Mouse (Mus musculus) small intestine, adult 2 months (tissue): Measurements from ENCODE around the gene Myg1. TPM values are rescaled to one million over a fixed set of nuclear protein-coding genes. Genes with fewer than 3 reads are reported as not detected.

Source experiments
- H3K27ac ChIP-seq: fragments of 200-500 bp; 2 replicates; pipeline ENCODE4 v1.5.1; 2012; ENCODE audit warnings: low read depth, low read length, control low read depth, inconsistent platforms; ENCODE audit not compliant: insufficient read depth
- H3K27me3 ChIP-seq: fragments of 200-500 bp; 2 replicates; pipeline ENCODE4 v1.6.1; 2012; ENCODE audit warnings: mild to moderate bottlenecking, moderate library complexity, low read length, inconsistent platforms; ENCODE audit not compliant: control insufficient read depth, insufficient read depth
- H3K36me3 ChIP-seq: fragments of 200-500 bp; 2 replicates; pipeline ENCODE4 v1.6.1; 2012; ENCODE audit warnings: mild to moderate bottlenecking, low read length, control low read depth, inconsistent platforms; ENCODE audit not compliant: control insufficient read depth, insufficient read depth
- H3K4me1 ChIP-seq: fragments of 200-500 bp; 2 replicates; pipeline ENCODE4 v1.6.1; 2012; ENCODE audit warnings: low read length, inconsistent platforms, mixed read lengths; ENCODE audit not compliant: control insufficient read depth, insufficient read depth, insufficient read length
- H3K4me3 ChIP-seq: fragments of 200-500 bp; 2 replicates; pipeline ENCODE4 v1.5.1; 2012; ENCODE audit warnings: low read depth, mild to moderate bottlenecking, control low read depth, inconsistent platforms, low read length, moderate library complexity
- CTCF ChIP-seq: fragments of 200-500 bp; IDR thresholded peaks from 2 replicates; pipeline ENCODE4 v1.5.1; 2012; ENCODE audit warnings: low read depth, mild to moderate bottlenecking, control low read depth, inconsistent platforms, low read length, moderate library complexity, mixed read lengths; ENCODE audit not compliant: insufficient replicate concordance, insufficient read length; ENCODE audit errors: extremely low read depth
- POLR2A ChIP-seq: fragments of 200-500 bp; IDR thresholded peaks from 2 replicates; pipeline ENCODE4 v1.6.1; 2012; ENCODE audit warnings: low read depth, mild to moderate bottlenecking, control low read depth, inconsistent platforms, low read length, moderate library complexity
- WGBS: fragments of 180-500 bp; shearing (Covaris S2); methylation state at CpG from one replicate; pipeline ENCODE4 v1.1.7; 2018; 5-methylcytosine and 5-hydroxymethylcytosine counted together
- polyA plus RNA-seq: library from polyadenylated mRNA; depleted of rRNA; stranded (reverse); fragments of >200 nt; gene quantifications from 2 replicates; pipeline ENCODE4 v1.2.3, GENCODE M21; 2012

Gene Myg1
- polyA plus RNA-seq, 1 experiment: 30.0 TPM

DNA sequence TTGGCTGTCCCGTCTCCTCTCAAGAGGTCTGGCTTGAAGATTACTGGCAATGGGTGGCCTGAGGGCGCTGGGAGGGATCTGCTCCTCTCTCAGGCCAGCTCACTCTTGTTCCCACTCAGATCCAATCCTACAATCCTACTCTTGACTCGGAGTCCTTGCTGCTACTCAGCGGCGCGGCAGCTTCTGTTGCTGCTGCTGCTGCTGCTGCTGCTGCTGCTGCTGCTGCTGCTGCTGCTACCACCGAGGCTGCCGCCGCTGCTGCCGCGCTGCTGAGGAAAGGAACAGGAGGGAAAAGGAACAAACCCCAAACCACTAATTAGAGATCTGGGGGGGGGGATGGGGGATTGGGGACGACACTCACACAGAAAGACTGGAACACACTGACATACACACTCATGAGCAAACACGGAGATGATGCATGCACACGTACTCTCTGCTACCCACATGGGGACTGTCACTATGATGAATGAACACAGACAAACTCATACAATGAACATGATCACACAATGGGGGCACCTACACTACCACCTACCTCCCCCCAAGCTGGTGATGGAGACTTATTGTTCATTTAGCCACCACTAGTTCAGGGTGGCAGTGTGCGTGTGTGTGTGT is 35.3 kb downstream of the Myg1 start, which contains the start of gene Sp7:
Gene Sp7 (minus strand): TSS at position 450 of the 612 bp plus-strand sequence.
- no peak within 1 kb of the TSS for H3K4me3 ChIP-seq
- no peak within 1 kb of the TSS for H3K27ac ChIP-seq
- TF ChIP-seq CTCF (no peak), POLR2A (no peak)
- no peaks in the 10 kb centered on the region for H3K4me1 ChIP-seq
- peaks cover 33% of the 10 kb centered on the region for H3K27me3 ChIP-seq
- 9% methylated on average over 15 of the region's 15 CpGs for WGBS
- H3K36me3 ChIP-seq: no peaks in the 10 kb centered on the region

GRCm38 (mm10) chr15:102369972-102370371 is 38.5 kb downstream of the Myg1 start:
- Histone ChIP-seq H3K4me1 (no peaks in the 10 kb centered on the region), H3K36me3 (no peaks in the 10 kb centered on the region), H3K27ac (no peak overlapping the region), H3K27me3 (peaks cover 19% of the 10 kb centered on the region), H3K4me3 (no peak overlapping the region)
- TF ChIP-seq CTCF (no peak), POLR2A (no peak)
- WGBS: 14% methylated on average over 13 of the region's 13 CpGs

- H3K4me1 ChIP-seq: no peaks in the 10 kb centered on the region
- TF ChIP-seq POLR2A (no peak), CTCF (no peak)
- WGBS: 27% methylated on average over 10 of the region's 10 CpGs
- H3K4me3 ChIP-seq: no peak overlapping the region
- H3K27ac ChIP-seq: no peak overlapping the region
- peaks cover 18% of the 10 kb centered on the region for H3K27me3 ChIP-seq
- no peaks in the 10 kb centered on the region for H3K36me3 ChIP-seq
Observed at GRCm38 (mm10) chr15:102370727-102371126, 39.2 kb downstream of the Myg1 start.

DNA sequence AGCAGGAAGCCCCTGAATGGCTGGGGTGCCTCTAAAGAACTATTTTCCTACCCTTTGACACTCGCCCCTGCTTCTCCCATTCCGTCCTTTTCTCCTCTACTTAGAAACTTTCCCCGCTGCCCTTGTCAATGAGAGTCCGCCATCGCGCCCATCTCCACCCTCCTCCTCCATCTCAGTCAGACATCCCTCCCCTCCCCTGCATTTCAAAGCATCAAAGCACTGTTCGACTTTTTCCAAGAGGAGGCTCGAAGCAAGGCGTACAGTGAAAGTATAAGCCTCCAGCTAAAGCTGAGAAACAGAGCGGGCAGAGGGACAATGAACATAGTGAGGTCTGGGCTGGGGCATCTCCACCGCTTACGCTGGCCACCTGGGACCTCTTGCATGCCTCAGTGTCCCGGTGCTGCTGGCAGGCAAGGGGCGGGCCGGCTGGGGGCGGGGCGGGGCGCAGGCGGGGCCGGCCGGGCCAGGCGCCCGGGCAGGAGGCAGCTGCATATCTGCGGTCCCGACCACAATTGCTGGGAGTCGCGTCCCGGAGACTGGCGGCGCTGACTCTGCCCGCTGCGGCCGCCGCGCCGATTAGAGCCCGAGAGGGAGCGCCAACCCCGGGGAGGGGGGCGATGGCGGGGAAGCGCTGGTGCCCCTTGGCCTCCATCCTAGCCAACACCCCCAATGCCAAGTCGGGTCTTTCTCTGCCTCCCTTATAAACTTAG is 45.1 kb downstream of the Myg1 start:
- Histone ChIP-seq H3K27ac (peak overlapping the region; percentile 24), H3K4me1 (no peaks in the 10 kb centered on the region), H3K4me3 (peak overlapping the region; percentile 70), H3K36me3 (no peaks in the 10 kb centered on the region), H3K27me3 (no peaks in the 10 kb centered on the region)
- 3% methylated on average over 43 of the region's 43 CpGs for WGBS
- TF ChIP-seq CTCF: no peak

GRCm38 (mm10) chr15:102377163-102377543 is 45.6 kb downstream of the Myg1 start:
- Histone ChIP-seq H3K4me1 (peaks cover 3% of the 10 kb centered on the region), H3K27ac (peak overlapping the region; percentile 24), H3K4me3 (peak overlapping the region; percentile 70), H3K36me3 (no peaks in the 10 kb centered on the region), H3K27me3 (no peaks in the 10 kb centered on the region)
- WGBS: under 1% methylated on average over 7 of the region's 7 CpGs
- TF ChIP-seq CTCF (peak; percentile 94), POLR2A (no peak)

- no peaks in the 10 kb centered on the region for H3K36me3 ChIP-seq
- 20% methylated on average over 10 of the region's 10 CpGs for WGBS
- TF ChIP-seq CTCF (no peak), POLR2A (no peak)
- H3K4me1 ChIP-seq: peaks cover 3% of the 10 kb centered on the region
- no peaks in the 10 kb centered on the region for H3K27me3 ChIP-seq
- H3K27ac ChIP-seq: no peak overlapping the region
- no peak overlapping the region for H3K4me3 ChIP-seq
Observed at GRCm38 (mm10) chr15:102377810-102378262, 46.3 kb downstream of the Myg1 start.

DNA sequence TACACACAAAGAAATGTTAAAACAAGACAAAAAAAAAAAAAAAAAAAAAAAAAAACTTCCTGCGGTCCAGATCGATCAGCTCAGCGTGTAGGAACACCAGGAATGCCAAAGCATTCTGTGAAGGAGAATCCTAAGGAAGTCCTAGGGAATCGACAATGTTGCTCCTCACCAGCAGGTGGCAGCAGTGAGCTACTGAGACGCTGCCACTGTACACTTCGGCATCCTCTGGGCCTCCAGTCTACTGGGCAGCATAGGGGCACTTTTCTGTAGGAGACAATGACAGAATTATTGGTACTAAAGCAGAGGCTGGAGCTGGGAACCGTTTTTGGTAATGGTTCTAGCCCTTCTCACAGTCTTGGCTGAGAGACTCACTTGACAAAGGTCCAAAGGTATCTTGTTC is 50.1 kb downstream of the Myg1 start:
- Histone ChIP-seq H3K27ac (peak overlapping the region; percentile 54), H3K27me3 (no peaks in the 10 kb centered on the region), H3K4me3 (no peak overlapping the region), H3K4me1 (peaks cover 3% of the 10 kb centered on the region), H3K36me3 (no peaks in the 10 kb centered on the region)
- 0% methylated on average over 7 of the region's 7 CpGs for WGBS
- TF ChIP-seq CTCF (peak; percentile 99; the same call in 1 of the 2 replicates), POLR2A (no peak)

DNA sequence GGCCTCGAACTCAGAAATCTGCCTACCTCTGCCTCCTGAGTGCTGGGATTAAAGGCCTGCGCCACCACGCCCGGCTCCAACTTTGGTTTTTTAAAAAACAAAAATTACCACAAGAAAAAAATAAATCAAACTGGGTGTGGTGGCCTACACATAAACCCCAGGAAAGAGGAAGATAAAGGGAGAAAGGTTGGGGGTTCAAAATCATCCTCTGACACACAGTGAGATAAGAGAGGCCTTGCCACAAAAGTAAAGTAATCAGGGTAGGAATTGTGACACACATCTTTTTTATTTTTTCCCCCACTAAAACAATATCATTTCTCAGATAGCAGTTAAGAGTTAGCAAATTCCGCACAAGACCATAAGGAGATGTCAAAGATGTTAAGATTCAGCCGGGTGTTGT is 52.2 kb downstream of the Myg1 start:
- Histone ChIP-seq H3K4me3 (no peak overlapping the region), H3K27me3 (no peaks in the 10 kb centered on the region), H3K4me1 (peaks cover 8% of the 10 kb centered on the region), H3K36me3 (no peaks in the 10 kb centered on the region), H3K27ac (no peak overlapping the region)
- WGBS: 97% methylated on average over 6 of the region's 6 CpGs
- no peak for TF ChIP-seq CTCF
- TF ChIP-seq POLR2A: no peak
